8 mouse cellular contexts compared by ENCODE assay signal in the genomic region with DNA sequence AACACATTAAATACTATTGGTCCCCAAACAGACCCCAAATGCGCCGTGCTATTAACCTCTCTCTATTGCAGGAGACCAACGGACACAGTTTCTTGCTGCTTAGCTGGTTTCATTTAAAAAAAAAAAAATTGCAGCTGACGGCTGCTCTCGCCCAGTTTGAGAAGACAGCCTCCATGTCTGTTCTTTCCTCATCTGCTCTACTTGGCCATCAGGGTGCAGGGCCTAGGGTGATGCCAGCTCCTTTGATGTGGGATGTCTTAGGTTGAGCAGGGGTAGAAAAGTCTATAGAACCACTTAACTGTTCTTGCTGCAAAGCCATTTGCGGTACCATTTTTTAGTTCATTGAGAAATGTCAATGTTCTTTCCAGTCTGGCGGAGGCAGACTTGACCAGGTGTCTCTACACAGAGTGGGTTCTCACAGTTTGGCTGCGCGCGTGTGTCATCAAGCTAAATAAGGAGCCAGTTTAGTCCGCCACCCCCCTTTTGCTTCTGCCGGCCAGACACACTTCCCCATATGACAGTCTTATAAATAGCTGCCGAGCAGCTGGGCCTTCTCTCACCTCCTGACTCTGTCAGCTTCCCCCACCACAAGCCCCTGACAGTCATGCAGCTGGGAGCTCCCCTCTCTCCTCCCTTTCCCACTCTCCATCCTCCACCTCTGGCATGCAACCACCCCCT.
DNase-seq lines count a peak whose midpoint lies in the region; ATAC-seq and TF ChIP-seq lines count a peak whose summit lies in the region.

No protein-coding gene starts in this region.

- H3K9ac ChIP-seq in hindbrain, embryonic 15.5 days, result no peak overlapping the region
- no peak overlapping the region for H3K9ac ChIP-seq in hindbrain, embryonic 14.5 days
- no peak overlapping the region for H3K9ac ChIP-seq in hindbrain, postnatal 0 days (replicated peaks; ENCODE audit: low read length)

- H3K9me3 ChIP-seq in hindbrain, embryonic 15.5 days, result no peaks in the 10 kb centered on the region
- no peaks in the 10 kb centered on the region for H3K9me3 ChIP-seq in hindbrain, embryonic 14.5 days (ENCODE audit: control insufficient read depth, low read length)
- no peaks in the 10 kb centered on the region for H3K9me3 ChIP-seq in hindbrain, postnatal 0 days (ENCODE audit: low read length)

- ATAC-seq in hindbrain, embryonic 15.5 days (ENCODE audit: low FRiP score, low read depth), result 0 out of 2 replicates have a peak, but pooled peaks have one; percentile 24
- no peak for ATAC-seq in hindbrain, embryonic 14.5 days (ENCODE audit: low FRiP score)
- ATAC-seq in hindbrain, postnatal 0 days, result 0 out of 2 replicates have a peak, but pooled peaks have one; percentile 27

- H3K4me3 ChIP-seq in hindbrain, embryonic 15.5 days, result no peak overlapping the region
- H3K4me3 ChIP-seq in hindbrain, embryonic 14.5 days (replicated peaks; ENCODE audit: low read length), result no peak overlapping the region
- no peak overlapping the region for H3K4me3 ChIP-seq in hindbrain, postnatal 0 days (ENCODE audit: low read length)

- peaks cover 11% of the 10 kb centered on the region; the same call in 1 of the 2 replicates for H3K4me1 ChIP-seq in hindbrain, embryonic 15.5 days (replicated peaks)
- peaks cover 11% of the 10 kb centered on the region for H3K4me1 ChIP-seq in hindbrain, embryonic 14.5 days (replicated peaks; ENCODE audit: control insufficient read depth, insufficient read depth, low read length)
- peaks cover 6% of the 10 kb centered on the region for H3K4me1 ChIP-seq in hindbrain, postnatal 0 days (ENCODE audit: insufficient read depth, low read length)

- no peaks in the 10 kb centered on the region for H3K27me3 ChIP-seq in hindbrain, embryonic 15.5 days
- no peaks in the 10 kb centered on the region for H3K27me3 ChIP-seq in hindbrain, embryonic 14.5 days (ENCODE audit: control insufficient read depth, insufficient read depth, low read length)
- H3K27me3 ChIP-seq in hindbrain, postnatal 0 days (ENCODE audit: insufficient read depth, low read length), result no peaks in the 10 kb centered on the region

- WGBS in hindbrain, embryonic 15.5 days, result 63% methylated on average over 13 of the region's 13 CpGs
- WGBS in hindbrain, embryonic 14.5 days, result 75% methylated on average over 13 of the region's 13 CpGs
- 75% methylated on average over 13 of the region's 13 CpGs for WGBS in hindbrain, postnatal 0 days

- no peak for DNase-seq in hindbrain, embryonic 14.5 days (ENCODE audit: low spot score)
- DNase-seq in frontal cortex, postnatal 36 days (ENCODE audit: low spot score in 2 of 2), result peak; percentile 83 to 92
- DNase-seq in hindbrain, postnatal 0 days (ENCODE audit: low spot score), result no peak
- DNase-seq in left cerebral cortex, adult 11 months (ENCODE audit: low spot score), result peak; percentile 86
- peak; percentile 58 for DNase-seq in retina, postnatal 1 day
- peak; percentile 19 for DNase-seq in thymus, postnatal 4 days
- no peak for DNase-seq in adrenal gland, adult 8-10 months

- no peak overlapping the region for H3K27ac ChIP-seq in hindbrain, embryonic 15.5 days (replicated peaks)
- H3K27ac ChIP-seq in hindbrain, embryonic 14.5 days, result no peak overlapping the region
- H3K27ac ChIP-seq in hindbrain, postnatal 0 days, result no peak overlapping the region

- no peak overlapping the region for H3K4me2 ChIP-seq in hindbrain, embryonic 15.5 days
- H3K4me2 ChIP-seq in hindbrain, embryonic 14.5 days (replicated peaks), result no peak overlapping the region
- H3K4me2 ChIP-seq in hindbrain, postnatal 0 days (ENCODE audit: low read depth, low read length), result no peak overlapping the region

- no peak for TF ChIP-seq CTCF in hindbrain, postnatal 0 days (IDR thresholded peaks at IDR 0.05; ENCODE audit: low read depth)

- H3K36me3 ChIP-seq in hindbrain, embryonic 15.5 days, result no peaks in the 10 kb centered on the region
- H3K36me3 ChIP-seq in hindbrain, embryonic 14.5 days (replicated peaks; ENCODE audit: control insufficient read depth, insufficient read depth), result no peaks in the 10 kb centered on the region
- H3K36me3 ChIP-seq in hindbrain, postnatal 0 days (ENCODE audit: insufficient read depth, low read length), result no peaks in the 10 kb centered on the region

Comparison
In these comparisons a context has a peak if more than half of its experiments do, and no peak if none do; other contexts are left out.
1. DNase-seq: peak in frontal cortex, postnatal 36 days (2 of 2), left cerebral cortex, adult 11 months (single experiment), retina, postnatal 1 day (single experiment) and thymus, postnatal 4 days (single experiment); none in hindbrain, embryonic 14.5 days (single experiment), hindbrain, postnatal 0 days (single experiment) and adrenal gland, adult 8-10 months (single experiment).